Mouse (Mus musculus) hindbrain, embryonic 11.5 days (tissue): ENCODE measurements around the gene Rtkn. TPM values are rescaled to one million over a fixed set of nuclear protein-coding genes. Genes with fewer than 3 reads are reported as not detected.
A peak's percentile ranks its signal among the peaks of the same experiment; 100 is the strongest.

Experiments
- ATAC-seq: fragments of 200-750 bp; cut with Nextera tagmentation; 2 replicates; pipeline ENCODE4 v1.8.0; 2017; ENCODE audit warnings: mild to moderate bottlenecking, moderate TSS enrichment, moderate library complexity; ENCODE audit not compliant: low FRiP score
- DNase-seq: peaks from one replicate; pipeline ENCODE4 v3.0.0-alpha.2; 2015; ENCODE audit warnings: low spot score
- H3K27ac ChIP-seq: fragments of 300-500 bp; sonication (generic); 2 replicates; pipeline ENCODE4 v1.5.1; 2014; ENCODE audit warnings: mild to moderate bottlenecking, low read depth, low read length
- H3K27me3 ChIP-seq: fragments of 300-500 bp; sonication (generic); 2 replicates; pipeline ENCODE4 v1.6.1; 2014; ENCODE audit warnings: mild to moderate bottlenecking, low read length, moderate library complexity, mixed read lengths; ENCODE audit not compliant: control insufficient read depth, insufficient read depth
- H3K36me3 ChIP-seq: fragments of 300-500 bp; sonication (generic); 2 replicates; pipeline ENCODE4 v1.6.1; 2014; ENCODE audit warnings: mild to moderate bottlenecking, low read length, moderate library complexity, mixed read lengths; ENCODE audit not compliant: control insufficient read depth, insufficient read depth
- H3K4me1 ChIP-seq: fragments of 300-500 bp; sonication (generic); replicated peaks from 2 replicates; pipeline ENCODE4 v1.6.1; 2014; ENCODE audit warnings: low read length, mixed read lengths; ENCODE audit not compliant: control insufficient read depth, insufficient read depth
- H3K4me2 ChIP-seq: fragments of 300-500 bp; sonication (generic); replicated peaks from 2 replicates; pipeline ENCODE4 v1.6.1; 2014; ENCODE audit warnings: mild to moderate bottlenecking, low read depth, low read length
- H3K4me3 ChIP-seq: fragments of 300-500 bp; sonication (generic); 2 replicates; pipeline ENCODE4 v1.5.1; 2014; ENCODE audit warnings: low read depth, low read length
- H3K9ac ChIP-seq: fragments of 300-500 bp; sonication (generic); 2 replicates; pipeline ENCODE4 v1.6.1; 2014; ENCODE audit warnings: low read depth, low read length
- H3K9me3 ChIP-seq: fragments of 300-500 bp; sonication (generic); 2 replicates; pipeline ENCODE4 v1.6.1; 2016; ENCODE audit warnings: low read length; ENCODE audit not compliant: control insufficient read depth
- WGBS: fragments of 180-500 bp; shearing (Covaris S2); extraction: QIAGEN DNeasy Blood & Tissue Kit; methylation state at CpG from one replicate; pipeline ENCODE4 v1.1.7; 2014; 5-methylcytosine and 5-hydroxymethylcytosine counted together
- polyA plus RNA-seq: library from polyadenylated mRNA; unstranded; fragments of >200 nt; fragmentation: Nextera tagmentation; extraction: Ambion mirVana; gene quantifications from 2 replicates; pipeline ENCODE4 v1.2.1, GENCODE M21; 2014

Gene Rtkn
- polyA plus RNA-seq, 1 experiment from 2014 or later: 17.7 TPM

- DNase-seq: peak; percentile 70
- Histone ChIP-seq H3K36me3 (no peaks in the 10 kb centered on the region), H3K4me3 (peak overlapping the region; percentile 56), H3K4me1 (peaks cover 8% of the 10 kb centered on the region; the same call in 1 of the 2 replicates), H3K9me3 (no peaks in the 10 kb centered on the region), H3K9ac (peak overlapping the region; percentile 76), H3K27me3 (no peaks in the 10 kb centered on the region), H3K27ac (peak overlapping the region; percentile 64), H3K4me2 (peak overlapping the region; percentile 96)
- ATAC-seq: peak; percentile 84
- under 1% methylated on average over 74 of the region's 74 CpGs for WGBS
These were observed 33.3 kb upstream of the Rtkn start for GRCm38 (mm10) chr6:83101688-83102556.

DNA sequence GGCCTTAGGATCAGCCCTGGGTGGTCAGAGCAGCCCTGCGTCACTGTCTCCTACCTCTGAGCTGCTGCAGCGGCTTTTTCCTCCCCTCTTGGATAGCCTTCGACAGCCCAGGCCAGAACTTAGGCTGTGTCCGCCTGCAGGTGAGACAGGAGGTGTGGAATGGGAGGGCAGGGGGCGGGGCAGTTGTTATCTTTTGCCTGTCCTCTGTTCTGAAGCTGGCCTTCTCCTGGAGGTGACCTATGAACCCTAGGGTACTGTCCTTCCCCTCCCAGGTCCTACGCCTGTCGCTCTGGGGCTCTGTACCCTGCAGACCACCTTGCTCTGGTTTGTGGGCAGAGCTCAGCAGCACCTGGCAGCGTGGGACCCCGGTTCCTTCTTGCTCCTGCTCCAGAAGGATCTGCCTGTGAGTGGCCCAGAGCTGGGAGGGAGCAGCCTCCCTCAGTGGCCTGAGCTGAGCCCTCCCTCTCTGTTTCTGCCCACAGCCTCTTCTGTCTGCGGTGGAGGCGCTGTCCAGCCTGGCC lies 32.1 kb upstream of the Rtkn start:
- peak overlapping the region; percentile 96 for H3K4me2 ChIP-seq
- H3K27me3 ChIP-seq: no peaks in the 10 kb centered on the region
- DNase-seq: no peak
- no peak overlapping the region for H3K27ac ChIP-seq
- H3K4me1 ChIP-seq: peaks cover 11% of the 10 kb centered on the region; the same call in 1 of the 2 replicates
- no peaks in the 10 kb centered on the region for H3K9me3 ChIP-seq
- H3K9ac ChIP-seq: no peak overlapping the region; the same call in 1 of the 2 replicates
- no peak overlapping the region for H3K4me3 ChIP-seq
- ATAC-seq: no peak
- H3K36me3 ChIP-seq: no peaks in the 10 kb centered on the region
- WGBS: 49% methylated on average over 11 of the region's 11 CpGs

- H3K9me3 ChIP-seq: no peaks in the 10 kb centered on the region
- H3K4me1 ChIP-seq: peaks cover 12% of the 10 kb centered on the region; the same call in 1 of the 2 replicates
- H3K4me3 ChIP-seq: no peak overlapping the region
- H3K27ac ChIP-seq: no peak overlapping the region
- no peak for ATAC-seq
- no peaks in the 10 kb centered on the region for H3K36me3 ChIP-seq
- H3K27me3 ChIP-seq: no peaks in the 10 kb centered on the region
- no peak overlapping the region for H3K9ac ChIP-seq
- no peak for DNase-seq
- WGBS: 83% methylated on average over 4 of the region's 4 CpGs
- H3K4me2 ChIP-seq: no peak overlapping the region
These were observed 31.1 kb upstream of the Rtkn start for GRCm38 (mm10) chr6:83104158-83104557.

GRCm38 (mm10) chr6:83107566-83108400 lies 27.5 kb upstream of the Rtkn start:
- H3K4me1 ChIP-seq: peaks cover 11% of the 10 kb centered on the region; the same call in 1 of the 2 replicates
- H3K27ac ChIP-seq: no peak overlapping the region
- H3K27me3 ChIP-seq: no peaks in the 10 kb centered on the region
- H3K36me3 ChIP-seq: no peaks in the 10 kb centered on the region
- H3K4me2 ChIP-seq: peak overlapping the region; percentile 87
- peak; percentile 89 for DNase-seq
- H3K9ac ChIP-seq: no peak overlapping the region
- H3K4me3 ChIP-seq: peak overlapping the region; percentile 94; the same call in 1 of the 2 replicates
- WGBS: 33% methylated on average over 13 of the region's 13 CpGs
- peak; percentile 42 for ATAC-seq
- H3K9me3 ChIP-seq: no peaks in the 10 kb centered on the region

DNA sequence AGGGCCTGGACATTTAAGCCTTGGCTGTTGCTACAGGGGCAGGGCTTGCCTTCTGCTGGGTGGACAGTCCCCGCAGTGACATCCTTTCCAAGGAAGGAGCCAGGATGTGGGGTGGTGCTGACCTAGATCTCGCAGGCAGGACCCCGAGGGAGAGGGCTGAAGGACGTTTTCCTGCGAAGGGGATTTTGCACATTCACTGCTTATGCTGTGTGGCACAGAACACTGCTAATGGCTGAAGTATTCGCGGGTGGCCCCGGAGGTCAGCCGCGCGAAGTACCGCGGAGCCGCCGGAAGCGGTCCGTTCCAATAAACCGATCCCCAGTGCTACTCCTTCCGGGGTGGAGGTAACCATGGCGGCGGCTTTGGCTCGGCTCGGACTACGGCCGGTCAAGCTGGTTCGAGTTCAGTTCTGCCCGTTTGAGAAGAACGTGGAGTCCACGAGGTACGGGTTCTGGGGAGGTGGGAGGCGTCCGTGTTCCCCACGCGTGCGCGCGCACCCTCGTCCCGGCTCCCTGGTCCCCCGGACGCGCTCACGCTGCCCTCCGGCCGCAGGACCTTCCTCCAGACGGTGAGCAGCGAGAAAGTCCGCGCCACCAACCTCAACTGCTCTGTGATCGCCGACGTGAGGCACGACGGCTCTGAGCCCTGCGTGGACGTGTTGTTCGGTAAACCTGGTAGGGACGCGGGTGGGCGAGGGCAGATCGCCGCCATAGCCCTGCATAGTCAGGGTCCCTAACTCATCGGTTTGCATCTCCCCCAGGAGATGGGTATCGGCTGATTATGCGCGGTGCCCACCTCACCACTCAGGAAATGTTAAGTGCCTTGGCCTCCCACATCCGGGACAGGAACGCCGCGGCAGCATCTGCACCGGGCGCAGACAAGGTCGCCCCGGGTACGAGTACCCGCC lies 26.2 kb upstream of the Rtkn start, which contains the start of gene Mrpl53:
Mrpl53 (plus strand) TSS at position 279 of the 907 bp plus-strand sequence.
- DNase-seq (peak; percentile 88), ATAC-seq (peak; percentile 89)
- peaks cover 5% of the 10 kb centered on the region; the same call in 1 of the 2 replicates for H3K4me1 ChIP-seq
- no peaks in the 10 kb centered on the region for H3K36me3 ChIP-seq
- no peaks in the 10 kb centered on the region for H3K27me3 ChIP-seq
- peak within 1 kb of the TSS; percentile 87 for H3K4me2 ChIP-seq
- WGBS: under 1% methylated on average over 76 of the region's 76 CpGs
- H3K4me3 ChIP-seq: peak within 1 kb of the TSS; percentile 94
- H3K9me3 ChIP-seq: no peaks in the 10 kb centered on the region
- peak within 1 kb of the TSS; percentile 74 for H3K27ac ChIP-seq
- H3K9ac ChIP-seq: peak within 1 kb of the TSS; percentile 90

GRCm38 (mm10) chr6:83111510-83112136 lies 23.6 kb upstream of the Rtkn start:
- WGBS: 95% methylated on average over 4 of the region's 4 CpGs
- peaks cover 6% of the 10 kb centered on the region; the same call in 1 of the 2 replicates for H3K4me1 ChIP-seq
- no peak for ATAC-seq
- no peaks in the 10 kb centered on the region for H3K9me3 ChIP-seq
- DNase-seq: no peak
- H3K27ac ChIP-seq: no peak overlapping the region
- H3K36me3 ChIP-seq: no peaks in the 10 kb centered on the region
- H3K9ac ChIP-seq: no peak overlapping the region
- H3K4me3 ChIP-seq: no peak overlapping the region
- H3K4me2 ChIP-seq: no peak overlapping the region
- H3K27me3 ChIP-seq: no peaks in the 10 kb centered on the region

- no peaks in the 10 kb centered on the region for H3K27me3 ChIP-seq
- peaks cover 8% of the 10 kb centered on the region for H3K4me1 ChIP-seq
- 2% methylated on average over 56 of the region's 58 CpGs for WGBS
- DNase-seq (peak; percentile 93), ATAC-seq (peak; percentile 92)
- H3K27ac ChIP-seq: peak within 1 kb of the TSS; percentile 75
- no peaks in the 10 kb centered on the region for H3K9me3 ChIP-seq
- peak within 1 kb of the TSS; percentile 88 for H3K9ac ChIP-seq
- H3K4me3 ChIP-seq: peak within 1 kb of the TSS; percentile 88
- peak within 1 kb of the TSS; percentile 83 for H3K4me2 ChIP-seq
- 0 out of 2 replicates have a peak, but pooled peaks cover 7% of the 10 kb centered on the region for H3K36me3 ChIP-seq
These were observed 20.1 kb upstream of the Rtkn start, which contains the start of gene Mogs for GRCm38 (mm10) chr6:83115011-83115671. Gene Mogs, plus strand, starts transcription at chr6:83115496.
